Comparison of ENCODE assay signal across 15 mouse cellular contexts in the genomic region with DNA sequence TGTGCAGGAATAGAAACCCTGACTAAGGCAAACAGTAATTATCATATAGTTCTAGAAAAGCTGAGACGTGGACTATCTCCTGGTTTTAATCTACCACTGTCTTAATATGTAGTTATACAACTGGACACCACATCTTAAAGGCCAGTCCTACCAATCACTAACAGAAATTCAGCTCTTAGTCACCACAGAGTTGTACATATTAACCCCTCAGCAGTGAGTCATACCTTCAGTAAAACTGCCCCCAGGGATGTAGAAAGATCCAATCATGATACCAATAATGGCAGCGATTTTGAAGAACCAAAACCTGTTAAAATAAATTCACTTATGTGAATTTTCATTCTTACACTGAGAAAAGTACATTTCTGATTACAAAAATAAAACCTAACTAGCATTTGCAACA.
"Had no signal": no experiment of that assay in that cellular context is flagged by ENCODE, and none has a peak within 500 bp of the region (broad histone marks: within the 10 kb centered on the region; RNA-seq: fewer than 3 reads in every experiment).

No protein-coding gene starts in this region.

- H3K9ac ChIP-seq: neural tube, embryonic 15.5 days; stomach, embryonic 15.5 days had no signal

- H3K4me3 ChIP-seq: neural tube, embryonic 15.5 days; stomach, embryonic 15.5 days had no signal

- H3K27me3 ChIP-seq: neural tube, embryonic 15.5 days; stomach, embryonic 15.5 days had no signal

- DNase-seq: retina, postnatal 1 day; right cerebral cortex, adult 18-20 months; right cerebral cortex, postnatal 14 days; right cerebral cortex, postnatal 25 days; right cerebral cortex, postnatal 4 days; spleen, adult 18-20 months; thymus, adult 18-20 months; thymus, adult 2 months; thymus, postnatal 14 days; thymus, postnatal 25 days; thymus, postnatal 36 days; thymus, postnatal 4 days had no signal

- H3K27ac ChIP-seq: neural tube, embryonic 15.5 days; stomach, embryonic 15.5 days; stomach, postnatal 0 days had no signal

- H3K4me1 ChIP-seq: stomach, embryonic 15.5 days had no signal

- H3K4me2 ChIP-seq: neural tube, embryonic 15.5 days; stomach, embryonic 15.5 days had no signal

- H3K9me3 ChIP-seq: neural tube, embryonic 15.5 days; stomach, embryonic 15.5 days had no signal
